Mouse (Mus musculus): ENCODE measurements at regions not wholly inside any gene's neighbourhood (a gene's known extent, or its start where the extent isn't known, plus 50 kb on each side); places are given as distances from the start of the nearest gene placed in this dataset.
A peak's percentile ranks its signal among the peaks of the same experiment; 100 is the strongest.

GRCm38 (mm10) chr1:76244721-76245120, 698.7 kb downstream of the Slc4a3 start:
- no peak overlapping the region for H3K4me2 ChIP-seq (ENCODE audit: low read depth, low read length)
- peaks cover 6% of the 10 kb centered on the region for H3K4me1 ChIP-seq (ENCODE audit: control insufficient read depth, insufficient read depth, low read length)
- no peak overlapping the region for H3K27ac ChIP-seq (ENCODE audit: low read length)
- no peaks in the 10 kb centered on the region for H3K9me3 ChIP-seq (replicated peaks; ENCODE audit: control insufficient read depth, low read length)
- H3K4me3 ChIP-seq (ENCODE audit: low read length), result no peak overlapping the region
- 73% methylated on average over 3 of the region's 3 CpGs for WGBS
- no peaks in the 10 kb centered on the region for H3K36me3 ChIP-seq (ENCODE audit: control insufficient read depth, insufficient read depth)
- ATAC-seq (replicated peaks; ENCODE audit: extremely low read depth, insufficient read depth, low FRiP score), result no peak
- H3K27me3 ChIP-seq (ENCODE audit: control insufficient read depth, insufficient read depth, low read length), result no peaks in the 10 kb centered on the region
- no peak overlapping the region for H3K9ac ChIP-seq (ENCODE audit: low read length)

GRCm38 (mm10) chr1:76246181-76246796, 700.2 kb downstream of the Slc4a3 start:
- H3K4me1 ChIP-seq (ENCODE audit: control insufficient read depth, insufficient read depth, low read length), result peaks cover 6% of the 10 kb centered on the region
- no peak for ATAC-seq (replicated peaks; ENCODE audit: extremely low read depth, insufficient read depth, low FRiP score)
- no peaks in the 10 kb centered on the region for H3K27me3 ChIP-seq (ENCODE audit: control insufficient read depth, insufficient read depth, low read length)
- no peaks in the 10 kb centered on the region for H3K36me3 ChIP-seq (ENCODE audit: control insufficient read depth, insufficient read depth)
- 31% methylated on average over 8 of the region's 8 CpGs for WGBS
- H3K27ac ChIP-seq (ENCODE audit: low read length), result no peak overlapping the region
- no peak overlapping the region for H3K9ac ChIP-seq (ENCODE audit: low read length)
- H3K4me3 ChIP-seq (ENCODE audit: low read length), result no peak overlapping the region
- H3K4me2 ChIP-seq (ENCODE audit: low read depth, low read length), result no peak overlapping the region
- no peaks in the 10 kb centered on the region for H3K9me3 ChIP-seq (replicated peaks; ENCODE audit: control insufficient read depth, low read length)

GRCm38 (mm10) chr1:76247126-76247525, 701.1 kb downstream of the Slc4a3 start:
- H3K36me3 ChIP-seq (ENCODE audit: control insufficient read depth, insufficient read depth), result no peaks in the 10 kb centered on the region
- no peak for ATAC-seq (replicated peaks; ENCODE audit: extremely low read depth, insufficient read depth, low FRiP score)
- 73% methylated on average over 8 of the region's 8 CpGs for WGBS

GRCm38 (mm10) chr1:76258217-76258616, 712.2 kb downstream of the Slc4a3 start:
- no peaks in the 10 kb centered on the region for H3K27me3 ChIP-seq (ENCODE audit: control insufficient read depth, insufficient read depth, low read length)

More at GRCm38 (mm10) chr1:76247126-76247525, 701.1 kb downstream of the Slc4a3 start:
- H3K4me1 ChIP-seq (ENCODE audit: control insufficient read depth, insufficient read depth, low read length), result peaks cover 6% of the 10 kb centered on the region
- no peak overlapping the region for H3K4me3 ChIP-seq (ENCODE audit: low read length)
- no peaks in the 10 kb centered on the region for H3K27me3 ChIP-seq (ENCODE audit: control insufficient read depth, insufficient read depth, low read length)
- no peak overlapping the region for H3K9ac ChIP-seq (ENCODE audit: low read length)
- H3K4me2 ChIP-seq (ENCODE audit: low read depth, low read length), result no peak overlapping the region
- no peak overlapping the region for H3K27ac ChIP-seq (ENCODE audit: low read length)
- no peaks in the 10 kb centered on the region for H3K9me3 ChIP-seq (replicated peaks; ENCODE audit: control insufficient read depth, low read length)

GRCm38 (mm10) chr1:76276148-76276547, 730.1 kb downstream of the Slc4a3 start:
- no peak overlapping the region for H3K4me3 ChIP-seq (ENCODE audit: low read length)
- WGBS, result 22% methylated on average over 7 of the region's 7 CpGs
- peak overlapping the region; percentile 12; the same call in 1 of the 2 replicates for H3K4me2 ChIP-seq (ENCODE audit: low read depth, low read length)
- H3K4me1 ChIP-seq (ENCODE audit: control insufficient read depth, insufficient read depth, low read length), result peaks cover 3% of the 10 kb centered on the region; the same call in 1 of the 2 replicates
- ATAC-seq (replicated peaks; ENCODE audit: extremely low read depth, insufficient read depth, low FRiP score), result no peak; the same call in 1 of the 2 replicates
- no peak overlapping the region for H3K9ac ChIP-seq (ENCODE audit: low read length)
- H3K36me3 ChIP-seq (ENCODE audit: control insufficient read depth, insufficient read depth), result no peaks in the 10 kb centered on the region
- H3K9me3 ChIP-seq (replicated peaks; ENCODE audit: control insufficient read depth, low read length), result no peaks in the 10 kb centered on the region
- no peaks in the 10 kb centered on the region for H3K27me3 ChIP-seq (ENCODE audit: control insufficient read depth, insufficient read depth, low read length)
- H3K27ac ChIP-seq (ENCODE audit: low read length), result no peak overlapping the region

More at GRCm38 (mm10) chr1:76258217-76258616, 712.2 kb downstream of the Slc4a3 start:
- no peak overlapping the region for H3K9ac ChIP-seq (ENCODE audit: low read length)
- H3K4me2 ChIP-seq (ENCODE audit: low read depth, low read length), result no peak overlapping the region
- no peak for ATAC-seq (replicated peaks; ENCODE audit: extremely low read depth, insufficient read depth, low FRiP score)
- WGBS, result 59% methylated on average over 4 of the region's 4 CpGs
- no peak overlapping the region for H3K4me3 ChIP-seq (ENCODE audit: low read length)
- no peaks in the 10 kb centered on the region for H3K9me3 ChIP-seq (replicated peaks; ENCODE audit: control insufficient read depth, low read length)
- no peaks in the 10 kb centered on the region for H3K4me1 ChIP-seq (ENCODE audit: control insufficient read depth, insufficient read depth, low read length)
- no peaks in the 10 kb centered on the region for H3K36me3 ChIP-seq (ENCODE audit: control insufficient read depth, insufficient read depth)
- no peak overlapping the region for H3K27ac ChIP-seq (ENCODE audit: low read length)

GRCm38 (mm10) chr1:76276624-76277023, 730.6 kb downstream of the Slc4a3 start:
- no peaks in the 10 kb centered on the region for H3K36me3 ChIP-seq (ENCODE audit: control insufficient read depth, insufficient read depth)
- H3K9me3 ChIP-seq (replicated peaks; ENCODE audit: control insufficient read depth, low read length), result no peaks in the 10 kb centered on the region
- H3K4me3 ChIP-seq (ENCODE audit: low read length), result no peak overlapping the region
- no peaks in the 10 kb centered on the region for H3K27me3 ChIP-seq (ENCODE audit: control insufficient read depth, insufficient read depth, low read length)
- peaks cover 3% of the 10 kb centered on the region; the same call in 1 of the 2 replicates for H3K4me1 ChIP-seq (ENCODE audit: control insufficient read depth, insufficient read depth, low read length)
- no peak overlapping the region for H3K4me2 ChIP-seq (ENCODE audit: low read depth, low read length)
- H3K9ac ChIP-seq (ENCODE audit: low read length), result no peak overlapping the region
- no peak for ATAC-seq (replicated peaks; ENCODE audit: extremely low read depth, insufficient read depth, low FRiP score)
- 59% methylated on average over 3 of the region's 3 CpGs for WGBS
- H3K27ac ChIP-seq (ENCODE audit: low read length), result no peak overlapping the region

- 23% methylated on average over 3 of the region's 3 CpGs for WGBS
- Histone ChIP-seq H3K36me3 (ENCODE audit: control insufficient read depth, insufficient read depth) (no peaks in the 10 kb centered on the region), H3K9me3 (replicated peaks; ENCODE audit: control insufficient read depth, low read length) (no peaks in the 10 kb centered on the region), H3K4me3 (ENCODE audit: low read length) (no peak overlapping the region), H3K27me3 (ENCODE audit: control insufficient read depth, insufficient read depth, low read length) (no peaks in the 10 kb centered on the region), H3K4me2 (ENCODE audit: low read depth, low read length) (no peak overlapping the region), H3K9ac (ENCODE audit: low read length) (no peak overlapping the region), H3K4me1 (ENCODE audit: control insufficient read depth, insufficient read depth, low read length) (peaks cover 5% of the 10 kb centered on the region; the same call in 1 of the 2 replicates), H3K27ac (ENCODE audit: low read length) (no peak overlapping the region)
- ATAC-seq (replicated peaks; ENCODE audit: extremely low read depth, insufficient read depth, low FRiP score), result no peak; the same call in 1 of the 2 replicates
These were observed 737.3 kb downstream of the Slc4a3 start for GRCm38 (mm10) chr1:76283322-76283721.

- H3K27ac ChIP-seq (ENCODE audit: low read length), result no peak overlapping the region
- H3K4me2 ChIP-seq (ENCODE audit: low read depth, low read length), result no peak overlapping the region
- H3K4me1 ChIP-seq (ENCODE audit: control insufficient read depth, insufficient read depth, low read length), result no peaks in the 10 kb centered on the region
- H3K27me3 ChIP-seq (ENCODE audit: control insufficient read depth, insufficient read depth, low read length), result no peaks in the 10 kb centered on the region
- H3K36me3 ChIP-seq (ENCODE audit: control insufficient read depth, insufficient read depth), result no peaks in the 10 kb centered on the region
- WGBS, result 57% methylated on average over 4 of the region's 4 CpGs
- no peak overlapping the region for H3K4me3 ChIP-seq (ENCODE audit: low read length)
- H3K9me3 ChIP-seq (replicated peaks; ENCODE audit: control insufficient read depth, low read length), result no peaks in the 10 kb centered on the region
- no peak for ATAC-seq (replicated peaks; ENCODE audit: extremely low read depth, insufficient read depth, low FRiP score)
- H3K9ac ChIP-seq (ENCODE audit: low read length), result no peak overlapping the region
These were observed 777.0 kb downstream of the Slc4a3 start for GRCm38 (mm10) chr1:76322943-76323559.

- no peak for ATAC-seq (replicated peaks; ENCODE audit: extremely low read depth, insufficient read depth, low FRiP score)
- Histone ChIP-seq H3K4me1 (ENCODE audit: control insufficient read depth, insufficient read depth, low read length) (no peaks in the 10 kb centered on the region), H3K36me3 (ENCODE audit: control insufficient read depth, insufficient read depth) (no peaks in the 10 kb centered on the region), H3K9ac (ENCODE audit: low read length) (no peak overlapping the region), H3K4me3 (ENCODE audit: low read length) (no peak overlapping the region), H3K27me3 (ENCODE audit: control insufficient read depth, insufficient read depth, low read length) (no peaks in the 10 kb centered on the region), H3K9me3 (replicated peaks; ENCODE audit: control insufficient read depth, low read length) (no peaks in the 10 kb centered on the region), H3K27ac (ENCODE audit: low read length) (no peak overlapping the region), H3K4me2 (ENCODE audit: low read depth, low read length) (no peak overlapping the region)
- 64% methylated on average over 4 of the region's 4 CpGs for WGBS
These were observed 777.5 kb downstream of the Slc4a3 start for GRCm38 (mm10) chr1:76323592-76323991.
